Mouse (Mus musculus) forebrain, embryonic 11.5 days (tissue): ENCODE results near the gene Rtkn. TPM values are rescaled to one million over a fixed set of nuclear protein-coding genes. Genes with fewer than 3 reads are reported as not detected.
A peak's percentile ranks its signal among the peaks of the same experiment; 100 is the strongest.

ENCODE experiments used
- ATAC-seq: fragments of 200-750 bp; cut with Nextera tagmentation; replicated peaks from 2 replicates; pipeline ENCODE4 v1.8.0; 2017; ENCODE audit warnings: moderate TSS enrichment; ENCODE audit not compliant: low FRiP score
- DNase-seq: peaks from one replicate; pipeline ENCODE4 v3.0.0-alpha.2; 2017; ENCODE audit warnings: low spot score
- H3K27ac ChIP-seq: fragments of 300-500 bp; sonication (generic); 2 replicates; pipeline ENCODE4 v1.5.1; 2014; ENCODE audit warnings: low read depth, low read length
- H3K27me3 ChIP-seq: fragments of 300-500 bp; sonication (generic); 2 replicates; pipeline ENCODE4 v1.6.1; 2014; ENCODE audit warnings: mild to moderate bottlenecking, low read length, mixed read lengths; ENCODE audit not compliant: control insufficient read depth, insufficient read depth
- H3K36me3 ChIP-seq: fragments of 300-500 bp; sonication (generic); 2 replicates; pipeline ENCODE4 v1.6.1; 2014; ENCODE audit warnings: mild to moderate bottlenecking, low read length, moderate library complexity, mixed read lengths; ENCODE audit not compliant: control insufficient read depth, insufficient read depth
- H3K4me1 ChIP-seq: fragments of 300-500 bp; sonication (generic); replicated peaks from 2 replicates; pipeline ENCODE4 v1.6.1; 2014; ENCODE audit warnings: low read length, mixed read lengths; ENCODE audit not compliant: control insufficient read depth, insufficient read depth
- H3K4me2 ChIP-seq: fragments of 300-500 bp; sonication (generic); 2 replicates; pipeline ENCODE4 v1.6.1; 2014; ENCODE audit warnings: low read depth, mild to moderate bottlenecking, low read length, moderate library complexity, mixed read lengths; ENCODE audit not compliant: severe bottlenecking
- H3K4me3 ChIP-seq: fragments of 300-500 bp; sonication (generic); 2 replicates; pipeline ENCODE4 v1.5.1; 2014; ENCODE audit warnings: low read depth, low read length
- H3K9ac ChIP-seq: fragments of 300-500 bp; sonication (generic); 2 replicates; pipeline ENCODE4 v1.6.1; 2014; ENCODE audit warnings: low read length
- H3K9me3 ChIP-seq: fragments of 300-500 bp; sonication (generic); 2 replicates; pipeline ENCODE4 v1.6.1; 2016; ENCODE audit warnings: low read length, mixed read lengths; ENCODE audit not compliant: control insufficient read depth
- WGBS: fragments of 180-500 bp; shearing (Covaris S2); extraction: QIAGEN DNeasy Blood & Tissue Kit; methylation state at CpG from one replicate; pipeline ENCODE4 v1.1.7; 2014; 5-methylcytosine and 5-hydroxymethylcytosine counted together
- polyA plus RNA-seq: library from polyadenylated mRNA; unstranded; fragments of >200 nt; fragmentation: Nextera tagmentation; extraction: Ambion mirVana; gene quantifications from 2 replicates; pipeline ENCODE4 v1.2.1, GENCODE M21; 2014

The Rtkn gene
- polyA plus RNA-seq, 1 experiment from 2014 or later, result 23.0 TPM

GRCm38 (mm10) chr6:83120930-83121862, 14.1 kb upstream of the Rtkn start, which contains the start of gene Wbp1:
Gene Wbp1, minus strand, starts transcription at chr6:83121559.
- Histone ChIP-seq H3K9me3 (no peaks in the 10 kb centered on the region), H3K27ac (peak within 1 kb of the TSS; percentile 98), H3K4me2 (peak within 1 kb of the TSS; percentile 95), H3K4me3 (peak within 1 kb of the TSS; percentile 77), H3K4me1 (peaks cover 16% of the 10 kb centered on the region; the same call in 1 of the 2 replicates), H3K27me3 (no peaks in the 10 kb centered on the region), H3K36me3 (no peaks in the 10 kb centered on the region; the same call in none of the 2 replicates), H3K9ac (peak within 1 kb of the TSS; percentile 97)
- DNase-seq, result peak; percentile 95
- peak; percentile 95 for ATAC-seq
- under 1% methylated on average over 38 of the region's 38 CpGs for WGBS

GRCm38 (mm10) chr6:83121863-83122710, 13.2 kb upstream of the Rtkn start:
- Histone ChIP-seq H3K9ac (peak overlapping the region; percentile 97), H3K9me3 (no peaks in the 10 kb centered on the region), H3K4me3 (peak overlapping the region; percentile 77), H3K4me1 (peaks cover 13% of the 10 kb centered on the region; the same call in 1 of the 2 replicates), H3K27me3 (no peaks in the 10 kb centered on the region), H3K4me2 (peak overlapping the region; percentile 95), H3K36me3 (no peaks in the 10 kb centered on the region; the same call in none of the 2 replicates), H3K27ac (peak overlapping the region; percentile 98)
- DNase-seq (peak; percentile 76), ATAC-seq (peak; percentile 6; the same call in 1 of the 2 replicates)
- WGBS, result 2% methylated on average over 51 of the region's 52 CpGs

- H3K4me3 ChIP-seq, result peak overlapping the region; percentile 77; the same call in 1 of the 2 replicates
- no peaks in the 10 kb centered on the region for H3K27me3 ChIP-seq
- ATAC-seq (no peak), DNase-seq (no peak)
- peaks cover 13% of the 10 kb centered on the region; the same call in 1 of the 2 replicates for H3K4me1 ChIP-seq
- peak overlapping the region; percentile 95 for H3K4me2 ChIP-seq
- no peaks in the 10 kb centered on the region for H3K9me3 ChIP-seq
- WGBS, result 85% methylated on average over 5 of the region's 5 CpGs
- no peak overlapping the region for H3K27ac ChIP-seq
- H3K9ac ChIP-seq, result peak overlapping the region; percentile 97
- H3K36me3 ChIP-seq, result no peaks in the 10 kb centered on the region; the same call in none of the 2 replicates
Observed at GRCm38 (mm10) chr6:83122961-83123360, 12.3 kb upstream of the Rtkn start.

- peak; percentile 92 for DNase-seq
- no peaks in the 10 kb centered on the region for H3K36me3 ChIP-seq
- H3K9ac ChIP-seq, result peak overlapping the region; percentile 71
- H3K4me2 ChIP-seq, result peak overlapping the region; percentile 77
- WGBS, result 0% methylated on average over 30 of the region's 30 CpGs
- peak overlapping the region; percentile 44; the same call in 1 of the 2 replicates for H3K27ac ChIP-seq
- ATAC-seq, result peak; percentile 10; the same call in 1 of the 2 replicates
- H3K4me1 ChIP-seq, result peaks cover 11% of the 10 kb centered on the region; the same call in 1 of the 2 replicates
- no peaks in the 10 kb centered on the region for H3K27me3 ChIP-seq
- H3K9me3 ChIP-seq, result no peaks in the 10 kb centered on the region
- H3K4me3 ChIP-seq, result peak overlapping the region; percentile 61
Observed at GRCm38 (mm10) chr6:83124851-83125312, 10.4 kb upstream of the Rtkn start.

- H3K4me1 ChIP-seq, result peaks cover 8% of the 10 kb centered on the region; the same call in 1 of the 2 replicates
- no peak for ATAC-seq
- H3K36me3 ChIP-seq, result no peaks in the 10 kb centered on the region
- H3K4me2 ChIP-seq, result peak within 1 kb of the TSS; percentile 77
- peak within 1 kb of the TSS; percentile 61 for H3K4me3 ChIP-seq
- no peak for DNase-seq
- H3K27me3 ChIP-seq, result no peaks in the 10 kb centered on the region
- H3K9ac ChIP-seq, result peak within 1 kb of the TSS; percentile 71
- no peaks in the 10 kb centered on the region for H3K9me3 ChIP-seq
- WGBS, result 26% methylated on average over 5 of the region's 5 CpGs
- peak within 1 kb of the TSS; percentile 44; the same call in 1 of the 2 replicates for H3K27ac ChIP-seq
Observed at GRCm38 (mm10) chr6:83125331-83125730, 9.9 kb upstream of the Rtkn start, which contains the start of gene Ino80b. Gene Ino80b, minus strand, starts transcription at chr6:83125431.

GRCm38 (mm10) chr6:83127419-83127818, 7.8 kb upstream of the Rtkn start:
- H3K27ac ChIP-seq, result no peak overlapping the region
- H3K27me3 ChIP-seq, result no peaks in the 10 kb centered on the region
- 93% methylated on average over 5 of the region's 5 CpGs for WGBS
- no peaks in the 10 kb centered on the region for H3K9me3 ChIP-seq
- no peak overlapping the region for H3K4me3 ChIP-seq
- DNase-seq, result no peak
- H3K4me1 ChIP-seq, result peaks cover 8% of the 10 kb centered on the region; the same call in 1 of the 2 replicates
- ATAC-seq, result no peak
- no peaks in the 10 kb centered on the region for H3K36me3 ChIP-seq
- H3K4me2 ChIP-seq, result no peak overlapping the region
- H3K9ac ChIP-seq, result no peak overlapping the region

- no peak for ATAC-seq
- no peaks in the 10 kb centered on the region for H3K36me3 ChIP-seq
- no peaks in the 10 kb centered on the region for H3K9me3 ChIP-seq
- peaks cover 10% of the 10 kb centered on the region; the same call in 1 of the 2 replicates for H3K4me1 ChIP-seq
- no peak overlapping the region for H3K9ac ChIP-seq
- whole genome bisulfite sequencing, result 90% methylated on average over 6 of the region's 6 CpGs
- H3K4me2 ChIP-seq, result no peak overlapping the region
- no peaks in the 10 kb centered on the region for H3K27me3 ChIP-seq
- DNase-seq, result no peak
- H3K4me3 ChIP-seq, result no peak overlapping the region
- H3K27ac ChIP-seq, result no peak overlapping the region
Observed at GRCm38 (mm10) chr6:83131469-83132034, 3.7 kb upstream of the Rtkn start.
